Mouse (Mus musculus) urinary bladder, postnatal 36 days (tissue): ENCODE results near the gene Acaa1a.

Experiments
- DNase-seq, 2 experiments: peaks; one replicate each; pipeline ENCODE4 v3.0.0; 2022; ENCODE audit warnings: low spot score in 2 of 2, mixed read lengths in 1 of 2

The Acaa1a gene

DNA sequence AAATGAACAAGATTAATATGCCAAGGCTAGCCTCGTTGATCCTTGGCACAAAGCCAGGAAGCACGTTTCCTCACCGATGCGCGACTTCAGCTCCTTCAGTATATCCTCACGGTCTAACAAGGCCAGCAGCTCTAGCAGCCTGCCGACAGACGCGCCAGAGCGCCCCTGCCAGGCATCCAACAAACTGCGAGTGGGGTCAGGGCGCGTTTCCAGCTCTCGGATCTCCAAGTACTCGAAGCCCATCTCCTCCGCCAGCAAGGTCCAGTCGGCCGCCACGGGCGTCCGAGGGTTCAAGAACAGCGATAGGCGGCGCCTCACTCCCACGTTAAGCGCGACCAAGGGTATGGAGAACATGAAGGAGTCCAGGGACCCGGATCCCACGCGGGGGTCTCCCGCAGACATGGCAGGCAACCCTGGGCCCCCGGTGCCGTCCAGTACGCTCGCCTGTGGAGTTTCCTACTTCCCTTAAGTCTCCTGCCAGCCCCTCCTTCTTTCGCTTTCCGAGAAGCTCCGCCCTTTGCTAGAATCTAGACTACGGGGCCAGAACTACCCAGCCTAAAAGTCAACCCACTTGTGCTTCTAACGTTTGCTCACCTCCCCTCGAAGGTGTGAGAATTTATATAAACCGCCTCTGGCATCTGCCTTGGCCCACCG lies at the start of gene Acaa1a:
Gene Acaa1a (plus strand): TSS at position 119 of the 654 bp plus-strand sequence.
- DNase-seq, result peak; percentile 73 to 78

DNA sequence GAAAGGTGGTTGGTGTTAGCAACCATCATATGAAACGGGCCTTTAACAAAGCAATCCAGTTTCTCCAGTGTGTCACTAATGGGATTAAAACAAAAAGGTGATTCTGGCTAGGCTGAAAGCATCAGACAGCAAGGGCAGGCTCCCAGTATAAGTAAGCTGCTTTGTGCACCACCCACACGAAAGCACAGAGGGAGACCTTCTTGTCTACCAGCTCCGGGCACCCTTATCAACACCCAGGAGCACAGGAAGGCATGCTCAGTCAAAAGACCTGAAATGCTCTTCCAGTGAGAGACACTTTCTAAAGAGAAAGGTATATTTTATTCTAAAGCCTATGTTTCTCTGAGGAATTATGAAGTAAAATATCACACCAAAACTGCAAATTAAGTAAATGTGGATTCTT lies 48.7 kb upstream of the Acaa1a start:
- DNase-seq, result no peak

DNA sequence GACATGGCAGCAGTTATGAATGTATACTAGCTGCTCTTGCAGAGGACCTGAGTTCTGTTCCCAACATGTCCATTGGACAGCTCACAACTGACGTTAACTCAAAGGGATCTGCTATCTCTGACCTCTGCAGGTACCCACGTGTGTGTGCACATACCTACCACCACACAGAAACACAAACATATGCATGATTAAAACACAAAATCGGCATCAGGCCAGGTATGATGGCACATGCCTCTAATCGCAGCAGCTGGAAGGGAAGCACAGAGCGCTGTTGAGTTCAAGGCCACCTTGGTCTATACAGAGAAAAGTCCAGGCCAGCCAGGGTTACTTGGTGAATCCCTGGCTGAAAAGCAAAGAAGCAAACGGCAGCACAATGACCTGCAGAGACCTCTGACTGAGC lies 41.8 kb upstream of the Acaa1a start:
- no peak for DNase-seq

DNA sequence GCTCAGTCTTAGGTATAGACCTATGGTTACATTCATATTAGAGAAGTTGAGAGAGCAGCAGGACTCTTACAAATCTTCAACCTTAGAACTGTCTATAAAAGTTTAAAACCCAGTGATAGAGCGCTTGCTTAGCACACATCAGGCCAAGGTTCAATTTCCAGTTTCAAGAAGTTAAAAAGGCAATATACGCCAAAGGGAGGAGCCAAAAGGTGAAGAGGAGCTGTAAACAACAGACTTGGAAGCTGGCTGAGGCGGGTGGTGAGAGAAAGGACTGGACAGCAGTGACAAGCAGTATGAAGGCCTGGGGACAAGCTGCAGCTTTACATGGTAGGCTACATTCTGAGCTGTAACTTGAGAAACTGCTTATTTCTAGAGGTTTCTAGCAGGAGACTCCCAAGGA lies 40.9 kb upstream of the Acaa1a start:
- no peak for DNase-seq

DNA sequence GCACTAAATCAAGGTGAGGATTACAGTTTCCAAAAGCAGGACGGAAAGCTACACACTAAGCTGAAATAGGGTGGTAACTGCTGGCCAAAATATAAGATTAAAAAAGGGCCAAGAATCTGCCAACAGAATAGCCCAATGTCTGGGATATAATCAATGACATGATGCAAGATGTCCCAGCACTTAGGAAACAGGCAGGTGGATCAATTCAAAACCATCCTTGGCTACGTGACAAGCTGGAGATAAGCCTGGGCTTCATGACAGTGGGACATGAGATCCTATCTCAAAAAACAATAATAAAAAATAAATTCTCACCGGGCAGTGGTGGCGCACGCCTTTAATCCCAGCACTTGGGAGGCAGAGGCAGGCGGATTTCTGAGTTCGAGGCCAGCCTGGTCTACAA lies 33.6 kb upstream of the Acaa1a start:
- no peak for DNase-seq

DNA sequence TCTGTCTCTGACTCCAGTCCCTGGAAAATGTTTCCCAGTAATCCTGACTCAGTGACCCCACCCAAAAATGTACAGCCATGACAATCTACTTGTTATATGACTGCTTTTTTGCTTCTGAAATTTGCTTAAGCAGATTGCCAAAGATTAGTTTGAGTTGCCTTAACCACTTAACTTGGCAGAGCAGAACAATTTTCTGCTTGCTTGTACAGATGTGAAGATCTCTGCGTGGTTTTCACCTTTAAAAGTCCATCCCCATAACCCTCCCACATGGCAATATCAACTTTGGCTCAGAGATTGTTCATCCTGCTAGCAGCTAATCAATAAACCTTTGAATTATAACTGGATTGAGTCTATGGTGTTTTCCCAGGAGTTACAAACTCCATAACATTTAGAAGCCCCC lies 30.4 kb upstream of the Acaa1a start:
- no peak for DNase-seq

DNA sequence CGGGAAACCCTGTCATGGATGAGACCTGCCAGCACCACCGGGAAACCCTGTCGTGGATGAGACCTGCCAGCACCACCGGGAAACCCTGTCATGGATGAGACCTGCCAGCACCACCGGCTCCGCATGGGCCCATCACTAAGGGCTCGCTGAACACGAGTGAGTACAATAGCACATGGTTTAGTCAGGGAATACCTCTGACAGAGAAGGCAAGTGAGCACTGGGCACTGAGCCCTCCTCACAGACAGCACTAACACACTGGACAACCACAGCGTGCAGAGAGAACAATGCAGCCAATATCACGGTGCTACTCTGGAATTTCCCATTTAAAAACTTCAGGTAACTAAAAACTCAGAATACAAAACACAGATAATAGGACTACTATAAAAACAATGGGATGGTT lies 26.4 kb upstream of the Acaa1a start:
- DNase-seq, result no peak

DNA sequence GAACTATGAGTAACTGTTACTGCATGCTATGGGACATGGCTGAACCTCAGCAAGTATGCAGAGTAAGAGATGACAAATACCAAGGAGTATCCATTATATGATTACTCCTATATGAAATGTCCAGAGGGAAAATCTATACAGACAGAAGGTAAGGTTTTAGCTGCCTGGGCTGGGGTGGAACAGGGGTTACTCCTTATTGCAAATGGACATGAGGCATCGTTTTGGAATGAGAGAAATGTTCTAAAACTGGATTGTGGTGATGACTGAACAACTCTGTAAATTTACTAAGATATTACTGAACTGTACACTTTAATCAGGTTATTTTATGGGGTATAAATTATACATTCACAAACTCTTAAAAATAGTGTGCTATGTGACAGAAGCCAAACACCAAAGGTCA lies 20.6 kb upstream of the Acaa1a start:
- no peak for DNase-seq

DNA sequence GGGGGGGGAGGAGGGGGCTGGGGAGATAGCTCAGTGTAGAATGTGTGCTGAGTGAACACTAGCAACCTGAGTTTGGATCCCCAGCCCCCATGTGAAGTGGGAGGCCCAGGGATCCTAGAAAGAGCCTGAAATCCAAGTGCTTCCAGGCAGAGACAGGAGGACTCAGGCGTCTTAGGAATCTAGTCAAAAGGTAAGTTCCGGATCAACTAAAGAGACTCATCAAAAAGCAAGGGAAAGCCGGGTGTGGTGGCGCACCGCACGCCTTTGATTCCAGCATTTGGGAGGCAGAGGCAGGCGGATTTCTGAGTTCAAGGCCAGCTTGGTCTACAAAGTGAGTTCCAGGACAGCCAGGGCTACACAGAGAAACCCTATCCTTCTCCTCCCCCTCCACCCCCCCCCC lies 19.0 kb upstream of the Acaa1a start:
- DNase-seq, result no peak

DNA sequence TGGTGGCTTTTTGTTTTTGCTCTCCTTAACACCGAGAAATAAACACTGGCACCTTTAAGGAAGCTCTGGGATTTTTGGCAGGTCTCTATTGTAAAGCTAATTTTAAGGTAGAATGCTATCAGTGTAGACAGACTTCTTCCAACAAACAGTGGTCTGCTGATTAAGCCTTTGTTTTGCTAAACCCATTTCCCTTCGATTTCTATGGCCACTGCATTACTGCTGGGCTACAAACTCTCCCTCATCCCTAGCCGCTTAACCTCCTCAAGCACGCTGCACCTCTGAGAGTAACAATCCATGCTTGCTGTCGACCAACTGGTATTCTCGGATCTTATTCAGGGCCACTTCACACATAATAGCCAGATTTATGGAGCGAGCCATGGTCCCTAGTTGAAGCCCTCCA lies 18.5 kb upstream of the Acaa1a start:
- no peak for DNase-seq

DNA sequence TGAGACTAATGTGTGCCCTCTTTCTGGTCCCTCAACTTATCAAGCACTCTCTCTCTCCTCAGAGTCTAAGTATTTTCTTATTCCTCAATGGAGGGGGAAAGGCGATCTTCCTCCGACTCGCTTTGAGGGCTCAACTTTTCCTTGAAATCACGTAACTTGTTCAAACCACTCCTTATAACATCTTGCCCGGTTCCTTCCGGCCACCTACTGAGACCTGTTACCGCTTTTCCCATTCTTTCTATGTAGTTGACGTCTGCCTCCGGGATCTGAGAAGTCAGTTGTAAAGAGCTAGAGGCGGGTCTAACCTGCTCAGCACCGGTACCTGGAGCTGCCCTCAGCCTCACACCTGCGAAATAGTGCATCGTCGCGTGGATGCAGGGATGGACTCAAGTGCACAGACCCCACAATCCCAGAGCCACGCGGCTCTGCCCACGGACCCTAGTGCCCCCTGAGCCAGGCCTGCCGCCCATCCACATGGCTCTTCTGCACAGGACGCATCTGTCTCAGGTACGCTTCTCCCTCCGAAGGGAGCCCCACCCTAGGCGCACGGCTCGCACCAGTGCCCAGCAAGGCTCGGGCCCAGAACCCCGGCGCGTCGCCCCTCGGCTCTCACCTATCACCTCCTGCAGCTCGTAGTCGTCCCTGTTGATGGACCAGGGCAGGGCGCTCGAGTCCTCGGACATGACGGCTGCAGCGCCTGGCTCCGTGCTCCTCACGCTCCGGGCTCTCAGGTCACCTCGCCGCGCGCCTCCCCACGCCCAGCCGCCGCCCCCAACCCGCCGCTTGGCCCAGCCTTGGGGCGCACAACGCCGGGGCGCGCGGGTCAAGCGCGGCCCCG lies 17.9 kb upstream of the Acaa1a start:
- peak in 1 of 2 experiments; percentile 26 for DNase-seq

DNA sequence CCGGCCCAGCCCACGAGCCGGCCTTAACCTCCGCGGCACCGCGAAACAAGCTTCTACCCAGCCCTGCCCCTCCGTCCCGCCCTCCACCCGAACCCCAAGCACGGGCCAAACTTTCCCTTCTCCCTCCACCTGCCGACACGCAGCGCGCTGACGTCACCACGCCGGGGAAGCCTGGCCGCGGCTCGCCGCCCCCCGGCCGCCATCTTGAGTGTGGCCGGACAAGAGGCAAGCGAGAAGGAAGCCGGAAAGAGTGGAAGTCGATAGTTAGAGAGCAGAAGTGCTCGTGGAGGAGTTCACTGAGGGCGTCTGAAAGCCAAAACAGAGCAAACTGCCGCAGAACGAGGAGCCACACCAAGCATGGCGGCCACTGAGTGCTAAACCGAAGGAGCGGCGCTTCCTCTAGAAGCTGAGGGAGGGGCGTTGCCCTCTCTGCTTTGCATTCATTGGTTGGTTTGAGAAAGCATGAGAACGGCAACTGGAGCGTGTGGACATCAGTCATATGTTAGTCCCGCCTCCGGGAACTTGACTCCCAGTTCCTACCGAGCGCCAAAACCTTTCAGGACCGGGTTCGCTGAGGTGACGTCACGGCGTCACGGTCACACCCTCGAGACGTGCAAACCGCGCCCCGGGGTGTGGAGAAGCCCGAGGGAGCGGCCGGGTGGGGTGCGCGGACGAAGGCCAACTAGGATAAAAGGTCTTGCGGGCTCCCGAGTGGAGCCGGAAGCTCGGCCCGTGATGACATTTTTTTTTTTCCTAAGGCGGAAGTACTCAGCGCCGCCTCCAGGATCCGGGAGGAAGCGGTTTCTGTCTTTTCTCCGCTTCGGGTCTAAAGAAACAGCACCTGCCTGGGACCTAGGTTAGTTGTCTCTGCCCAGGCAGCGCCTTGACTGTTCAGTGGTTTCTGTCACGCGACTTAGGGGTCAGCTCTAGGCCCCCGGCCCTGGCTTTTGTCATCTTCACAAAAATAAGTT lies 16.9 kb upstream of the Acaa1a start, which contains the start of gene Oxsr1:
Gene Oxsr1 (minus strand): TSS at position 139 of the 971 bp plus-strand sequence.
- peak; percentile 100 for DNase-seq

DNA sequence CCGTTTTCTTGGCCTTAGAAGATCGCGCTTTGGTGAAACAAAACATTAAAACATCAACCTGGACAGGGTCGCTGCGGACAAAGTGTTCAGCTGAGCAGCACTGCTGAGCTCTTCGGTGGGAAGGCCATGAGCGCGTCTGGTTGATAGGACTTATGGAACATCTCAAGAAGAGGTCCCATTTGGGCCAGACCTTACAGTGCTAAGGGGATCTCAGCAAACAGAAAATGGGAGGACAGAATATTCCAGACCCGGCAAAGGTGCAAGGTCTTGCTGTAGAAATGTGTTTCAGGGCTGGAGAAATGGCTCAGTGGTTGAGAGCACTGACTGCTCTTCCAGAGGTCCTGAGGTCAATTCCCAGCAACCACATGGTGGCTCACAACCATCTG lies 16.2 kb upstream of the Acaa1a start:
- no peak for DNase-seq

DNA sequence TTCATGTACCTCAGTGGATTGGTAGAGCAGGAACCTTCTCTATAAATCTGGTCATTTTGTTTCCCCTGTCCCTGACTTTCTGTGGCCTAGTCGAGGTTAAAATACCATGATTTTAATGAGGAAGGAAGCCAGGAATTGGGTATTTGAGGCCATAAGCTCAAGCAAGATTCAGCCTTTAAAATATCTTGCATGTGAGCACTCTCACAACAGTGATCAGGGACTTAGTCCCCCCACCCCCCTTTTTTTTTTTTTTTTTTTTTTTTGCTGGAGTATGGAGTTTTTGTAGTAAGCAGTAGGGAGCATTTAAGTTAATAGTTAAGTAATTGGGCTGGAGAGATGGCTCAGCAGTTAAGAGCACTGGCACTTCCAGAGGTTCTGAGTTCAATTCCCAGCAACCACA lies 15.3 kb upstream of the Acaa1a start:
- DNase-seq, result no peak

DNA sequence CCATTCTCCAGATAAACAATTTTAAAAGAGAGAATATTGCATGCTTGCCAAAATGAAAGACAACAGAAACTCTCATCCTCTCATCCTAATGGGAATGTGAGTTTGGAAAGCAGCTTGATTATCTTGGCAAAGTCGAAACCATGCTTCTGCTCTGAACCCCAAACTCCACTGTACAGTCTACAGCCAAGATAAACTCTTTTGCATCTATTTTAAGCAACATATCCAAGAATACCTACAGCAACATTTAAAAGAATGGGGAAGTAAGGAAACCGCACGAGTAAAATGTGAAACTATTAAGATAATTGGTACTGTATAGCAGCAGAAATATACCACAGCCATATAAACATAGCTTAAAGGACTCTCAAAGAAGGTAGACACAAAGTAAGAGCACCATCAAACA lies 11.0 kb upstream of the Acaa1a start:
- no peak for DNase-seq

DNA sequence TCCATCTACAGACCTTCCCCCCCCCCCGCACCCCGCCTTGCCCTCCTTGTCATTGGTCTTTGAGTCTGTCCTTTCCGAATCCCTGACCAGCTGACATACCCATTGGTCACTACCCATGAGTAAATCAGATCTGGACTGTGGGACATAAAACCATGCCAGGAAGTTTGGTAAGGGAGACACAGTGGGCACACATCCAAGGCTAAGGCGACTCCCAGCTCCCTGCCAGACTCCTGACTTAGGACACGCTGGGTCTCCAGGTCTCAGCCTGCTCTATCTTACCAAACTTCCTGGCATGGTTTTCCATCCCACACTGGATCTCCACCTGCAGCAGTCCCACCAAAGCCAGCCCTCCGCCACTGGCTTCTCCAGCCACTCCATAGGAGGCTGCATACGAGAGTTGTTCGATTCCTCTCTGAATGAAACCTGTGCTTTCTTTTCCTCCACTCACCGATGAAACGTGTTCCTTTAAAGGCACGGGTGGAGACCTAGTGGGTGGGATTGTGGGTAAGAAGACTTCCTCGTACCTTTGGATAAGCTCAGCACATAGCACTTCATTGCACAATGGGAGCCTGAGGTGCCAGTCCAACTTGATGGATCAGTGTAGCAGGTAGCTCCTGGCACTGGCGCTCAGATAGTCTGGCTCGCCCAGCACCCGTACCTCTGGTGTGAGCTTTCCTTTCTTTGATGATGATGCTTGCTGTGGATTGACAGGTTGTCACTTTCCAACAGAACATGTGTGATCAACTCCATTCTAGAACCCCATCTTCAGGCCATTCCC lies 9.1 kb upstream of the Acaa1a start:
- peak in 1 of 2 experiments; percentile 51 for DNase-seq

DNA sequence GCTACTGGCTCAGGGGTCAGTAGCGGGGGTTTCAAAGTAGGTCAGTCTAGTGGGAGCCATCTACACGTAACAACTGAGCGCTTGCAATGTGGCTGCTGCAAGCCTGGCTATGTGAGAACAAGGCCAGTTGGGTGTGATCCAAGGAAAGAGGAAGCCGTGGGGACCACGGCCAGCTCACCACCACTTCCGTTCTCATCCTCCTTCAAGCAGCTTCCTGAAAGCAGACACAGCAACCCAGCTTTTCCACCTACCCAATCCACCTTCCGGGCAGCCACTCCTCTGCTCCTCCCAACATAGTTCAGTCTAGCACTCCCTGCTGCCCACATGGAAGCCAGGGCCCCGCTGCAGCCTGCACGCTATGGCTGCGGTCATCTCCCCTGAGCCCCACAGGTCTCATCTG lies 5.2 kb upstream of the Acaa1a start:
- peak in 1 of 2 experiments; percentile 47 for DNase-seq

DNA sequence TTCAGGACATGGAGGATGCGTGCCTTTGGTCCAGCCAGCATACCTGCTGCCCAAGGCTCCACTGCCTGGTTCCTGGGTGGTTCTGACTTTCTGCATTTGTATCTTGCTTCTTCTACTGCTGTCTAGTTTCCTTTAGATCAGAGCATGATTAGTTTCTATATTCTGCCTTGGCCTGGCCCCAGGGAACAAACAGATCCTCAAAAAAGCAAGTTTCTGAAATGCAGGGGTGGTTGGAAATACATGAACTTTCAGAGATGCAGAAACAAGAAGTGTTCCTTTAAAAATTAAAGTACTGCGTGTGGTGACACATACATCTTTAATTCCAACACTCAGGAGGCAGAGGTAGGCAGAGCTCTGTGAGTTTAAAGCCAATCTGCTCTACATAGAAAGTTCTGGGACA lies 4.6 kb upstream of the Acaa1a start:
- DNase-seq, result no peak

DNA sequence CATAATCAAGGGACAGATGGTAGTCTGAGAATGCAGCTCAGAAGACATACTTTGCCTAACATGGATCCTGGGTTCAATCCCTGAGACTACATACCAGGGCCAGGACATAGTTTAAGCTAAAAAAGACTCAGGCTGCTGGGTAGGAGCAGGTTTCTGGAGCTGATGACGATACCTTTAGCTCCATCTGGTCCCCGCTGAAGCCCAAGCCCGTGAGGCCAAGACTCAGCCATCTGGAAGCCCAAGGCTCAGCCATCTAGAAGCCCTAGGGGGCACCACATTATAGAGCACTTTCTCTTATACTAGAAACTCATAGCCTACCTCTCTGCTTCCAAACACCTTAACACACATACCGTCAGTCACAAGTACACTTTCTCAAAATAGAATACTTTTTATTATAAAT lies 3.9 kb upstream of the Acaa1a start:
- DNase-seq, result no peak

DNA sequence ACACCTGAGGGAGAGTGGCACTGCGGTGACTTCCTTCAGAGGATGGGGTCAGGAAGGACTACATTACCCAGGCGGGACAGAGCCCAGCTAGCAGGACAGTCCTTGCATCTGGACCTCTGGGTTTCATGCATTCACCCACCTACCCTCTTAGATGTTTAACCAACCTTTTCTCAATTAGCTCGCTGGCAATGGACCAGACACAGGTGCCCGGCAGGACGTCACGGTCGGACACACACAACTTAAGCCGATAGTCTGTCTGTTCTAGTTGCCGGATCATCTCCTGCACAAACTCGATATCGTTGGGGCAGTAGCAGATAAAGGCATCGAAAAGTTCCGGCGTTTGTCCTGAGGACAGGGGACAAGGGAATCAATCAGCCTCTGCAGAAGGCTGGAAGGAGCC lies 1.6 kb upstream of the Acaa1a start:
- DNase-seq, result no peak

DNA sequence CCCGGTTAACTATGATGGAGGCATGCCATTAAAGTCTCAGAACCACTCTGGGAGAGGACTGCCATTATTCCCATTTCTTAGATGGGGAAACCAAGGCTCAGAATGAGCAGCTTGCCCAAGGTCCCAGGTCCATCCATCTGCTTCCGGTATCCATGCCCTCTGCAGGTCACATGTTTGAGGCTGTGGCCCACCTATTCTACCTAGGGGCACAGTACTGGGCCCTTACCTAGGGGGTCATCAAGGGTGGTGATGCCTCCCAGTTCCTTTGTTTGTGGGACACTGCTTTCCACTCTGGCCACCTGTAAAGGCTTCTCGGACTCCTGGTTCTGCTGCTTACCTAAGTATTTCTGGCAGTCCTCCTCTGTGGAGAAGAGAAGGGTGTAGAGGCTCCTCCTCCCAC lies 1.1 kb upstream of the Acaa1a start:
- no peak for DNase-seq
